Mouse (Mus musculus) kidney, adult 2 months (tissue): ENCODE measurements around the gene A130010J15Rik.

Experiments used
- CTCF ChIP-seq: fragments of 200-500 bp; conservative IDR thresholded peaks from 2 replicates; pipeline ENCODE4 v1.5.1; 2011; ENCODE audit warnings: low read depth, mild to moderate bottlenecking, control low read depth, low read length, moderate library complexity, mixed read lengths; ENCODE audit not compliant: insufficient read depth, insufficient read length
- POLR2A ChIP-seq: fragments of 200-500 bp; IDR thresholded peaks from one replicate; pipeline ENCODE4 v1.6.1; 2011; ENCODE audit warnings: low read depth, low read length, control low read depth

- TF ChIP-seq POLR2A = no peak
- no peak for TF ChIP-seq CTCF
Observed at GRCm38 (mm10) chr1:193201383-193201778, 33.5 kb downstream of the A130010J15Rik start, which contains the start of gene Traf3ip3.
